Comparison of ENCODE assay signal across 8 mouse cellular contexts in genomic region chr2:35544717-35545116, GRCm38 (mm10). TPM values are rescaled to one million over a fixed set of nuclear protein-coding genes. Genes with fewer than 3 reads are reported as not detected.
DNase-seq lines count a peak whose midpoint lies in the region; ATAC-seq and TF ChIP-seq lines count a peak whose summit lies in the region.

No protein-coding gene starts in this region.

- no peak overlapping the region for H3K9ac ChIP-seq in ES-E14 (ENCODE audit: insufficient read depth, low read depth, low read length, poor library complexity, severe bottlenecking)
- H3K9ac ChIP-seq in forebrain, embryonic 13.5 days = 0 out of 2 replicates have a peak overlapping the region, but pooled peaks have one; percentile 32
- no peak overlapping the region for H3K9ac ChIP-seq in lung, postnatal 0 days (replicated peaks; ENCODE audit: low read depth)

- TF ChIP-seq EP300 in lung, postnatal 0 days (IDR thresholded peaks at IDR 0.05) = no peak

- peak; percentile 84 for ATAC-seq in forebrain, embryonic 13.5 days
- peak; percentile 77 for ATAC-seq in lung, postnatal 0 days

- no peaks in the 10 kb centered on the region for H3K9me3 ChIP-seq in ES-E14 (ENCODE audit: control insufficient read depth, insufficient read depth, low read depth, low read length)
- no peaks in the 10 kb centered on the region for H3K9me3 ChIP-seq in forebrain, embryonic 13.5 days (replicated peaks)
- no peaks in the 10 kb centered on the region for H3K9me3 ChIP-seq in lung, postnatal 0 days (ENCODE audit: low read length)

- no peak overlapping the region for H3K4me3 ChIP-seq in ES-E14 (ENCODE audit: insufficient read depth in 1 of 2, low read depth in 1 of 2, low read length in 2 of 2, poor library complexity in 1 of 2, severe bottlenecking in 1 of 2)
- no peak overlapping the region; the same call in 1 of the 2 replicates for H3K4me3 ChIP-seq in forebrain, embryonic 13.5 days
- no peak overlapping the region for H3K4me3 ChIP-seq in layer of hippocampus, adult 2 months
- H3K4me3 ChIP-seq in lung, postnatal 0 days (ENCODE audit: low read depth, low read length) = no peak overlapping the region

- peaks cover 0 to 3% of the 10 kb centered on the region in 2 experiments; a peak in 1 of 4 replicates for H3K4me1 ChIP-seq in ES-E14 (ENCODE audit: control insufficient read depth in 2 of 2, insufficient read depth in 2 of 2, low read length in 2 of 2, poor library complexity in 1 of 2)
- H3K4me1 ChIP-seq in forebrain, embryonic 13.5 days = peaks cover 10% of the 10 kb centered on the region
- H3K4me1 ChIP-seq in lung, postnatal 0 days (ENCODE audit: insufficient read depth, low read depth, low read length) = peaks cover 4% of the 10 kb centered on the region; the same call in 1 of the 2 replicates

- in situ Hi-C loops in ES-E14 (cut with MboI; ENCODE audit: low sequenced_read_pairs in 2 of 2, unreplicated experiment in 2 of 2) = loop anchor here (5.0 to 10.0 kb wide), 3 partner anchors 90 to 363 kb away; no protein-coding TSS in a partner anchor

- no peak overlapping the region for H3K27ac ChIP-seq in ES-E14 (ENCODE audit: insufficient read depth, low read depth, low read length, poor library complexity, severe bottlenecking)
- H3K27ac ChIP-seq in forebrain, embryonic 13.5 days = no peak overlapping the region
- no peak overlapping the region for H3K27ac ChIP-seq in layer of hippocampus, adult 2 months
- no peak overlapping the region for H3K27ac ChIP-seq in lung, postnatal 0 days (ENCODE audit: low read length)

- TF ChIP-seq CTCF in layer of hippocampus, adult 2 months (conservative IDR thresholded peaks at IDR 0.05) = peak; percentile 99
- TF ChIP-seq CTCF in lung, postnatal 0 days (IDR thresholded peaks at IDR 0.05) = peak; percentile 99

- peak; percentile 61 for DNase-seq in ES-E14 (ENCODE audit: low read depth, low spot score)
- DNase-seq in c-Kit-positive CD71-positive TER-119-positive erythroid progenitor cells, embryonic 14.5 days (ENCODE audit: low spot score) = peak; percentile 26
- DNase-seq in heart, postnatal 4 days = peak; percentile 82
- DNase-seq in layer of hippocampus, adult 2 months (ENCODE audit: low spot score in 2 of 2) = peak; percentile 63 to 79
- peak; percentile 81 for DNase-seq in lung, postnatal 0 days (ENCODE audit: low spot score)
- DNase-seq in retina, postnatal 1 day = peak; percentile 87
- peak; percentile 26 to 47 for DNase-seq in urinary bladder, postnatal 36 days (ENCODE audit: low spot score in 2 of 2)

- H3K27me3 ChIP-seq in forebrain, embryonic 13.5 days = 0 out of 2 replicates have a peak, but pooled peaks cover 3% of the 10 kb centered on the region
- H3K27me3 ChIP-seq in lung, postnatal 0 days (replicated peaks; ENCODE audit: insufficient read depth, low read length) = no peaks in the 10 kb centered on the region

- 8% methylated on average over 14 of the region's 14 CpGs for WGBS in forebrain, embryonic 13.5 days
- WGBS in lung, postnatal 0 days = 10% methylated on average over 14 of the region's 14 CpGs

- no peaks in the 10 kb centered on the region for H3K36me3 ChIP-seq in ES-E14 (ENCODE audit: control insufficient read depth, insufficient read depth, low read length, poor library complexity, severe bottlenecking)
- H3K36me3 ChIP-seq in forebrain, embryonic 13.5 days (ENCODE audit: poor library complexity, severe bottlenecking) = no peaks in the 10 kb centered on the region
- no peaks in the 10 kb centered on the region for H3K36me3 ChIP-seq in lung, postnatal 0 days (ENCODE audit: insufficient read depth, low read length)

- peak overlapping the region; percentile 56 for H3K4me2 ChIP-seq in forebrain, embryonic 13.5 days
- H3K4me2 ChIP-seq in lung, postnatal 0 days (replicated peaks; ENCODE audit: low read depth, low read length) = peak overlapping the region; percentile 30; the same call in 1 of the 2 replicates

TF ChIP-seq in ES-E14, 5 proteins besides CTCF, POLR2A, EP300 and RAD21:
- TF ChIP-seq CHD2 (IDR thresholded peaks at IDR 0.05; ENCODE audit: low read depth, low read length) (no peak), ZC3H11A (IDR thresholded peaks at IDR 0.05; ENCODE audit: borderline replicate concordance, low read depth, low read length) (peak; percentile 96)
TF ChIP-seq in ES-E14: peak in this region for 1.

RNA-seq across cellular contexts. Expression of gene Dab2ip, which starts 13.3 kb away (rescaled TPM):
- total RNA-seq in ES-E14 (2012; rRNA removed) = 46.9 and 70.6 TPM in 2 replicates
- polyA plus RNA-seq in forebrain, embryonic 13.5 days (2015; fragmentation: Nextera tagmentation; extraction: Ambion mirVana) = 27.4 and 27.6 TPM in 2 replicates
- total RNA-seq in heart, postnatal 4 days (2021) = 10 to 100 TPM; 54.6 to 55.2 TPM
- 100 to 1,000 TPM in 1 of 2 experiments, 10 to 100 TPM in 1; 96.3 to 103 TPM for total RNA-seq in layer of hippocampus, adult 2 months (2021)
- polyA plus RNA-seq in lung, postnatal 0 days (2015; fragmentation: Nextera tagmentation; extraction: Ambion mirVana) = 75.8 and 83.4 TPM in 2 replicates

Comparison
In these comparisons a context has a peak if more than half of its experiments do, and no peak if none do; other contexts are left out.
1. DNase-seq: peak in every context shown above with its lines; median percentile 87 in retina, postnatal 1 day; 82 in heart, postnatal 4 days; 81 in lung, postnatal 0 days; 71 in layer of hippocampus, adult 2 months; 61 in ES-E14; 36 in urinary bladder, postnatal 36 days; 26 in c-Kit-positive CD71-positive TER-119-positive erythroid progenitor cells, embryonic 14.5 days.